Mouse (Mus musculus) heart, adult 2 months (tissue): Measurements from ENCODE around the gene Il6ra.

Experiments
- CTCF ChIP-seq: fragments of 200-600 bp; IDR thresholded peaks from 2 replicates; pipeline ENCODE4 v1.8.1; 2022; ENCODE audit warnings: antibody characterized with exemption, mild to moderate bottlenecking, moderate library complexity
- POLR2A ChIP-seq: fragments of 200-500 bp; IDR thresholded peaks from 2 replicates; pipeline ENCODE4 v1.6.1; 2011; ENCODE audit warnings: mild to moderate bottlenecking, low read depth, low read length, control low read depth; ENCODE audit not compliant: insufficient read depth

- TF ChIP-seq POLR2A: no peak
- TF ChIP-seq CTCF: no peak
These were observed 38.0 kb downstream of the Il6ra start for GRCm38 (mm10) chr3:89875021-89875420.
